Mouse (Mus musculus): Measurements from ENCODE around the gene Suclg2.

Suclg2 gene

DNA sequence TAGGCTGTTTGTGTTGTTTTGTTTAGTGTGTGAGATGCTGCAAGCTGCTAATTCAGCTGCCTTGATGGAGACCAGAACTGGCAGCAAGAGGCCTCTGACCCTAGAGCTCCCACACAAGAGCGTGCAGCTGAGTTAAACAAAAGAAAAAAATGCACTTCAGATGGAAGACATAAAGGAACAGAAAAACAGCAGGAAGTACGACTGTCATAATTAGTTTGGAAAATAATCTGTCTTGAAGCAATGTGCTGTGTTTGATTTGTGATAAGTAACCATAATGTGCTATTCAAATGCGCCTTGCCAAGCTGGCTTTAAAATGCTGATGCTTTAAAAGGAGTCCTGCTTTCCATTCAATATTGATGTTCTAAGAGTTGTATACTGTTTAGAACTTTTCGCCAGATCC, 144.2 kb downstream of the Suclg2 start:
- DNase-seq (ENCODE audit: inconsistent age in 2 of 2, low spot score in 1 of 2) = no peak

DNA sequence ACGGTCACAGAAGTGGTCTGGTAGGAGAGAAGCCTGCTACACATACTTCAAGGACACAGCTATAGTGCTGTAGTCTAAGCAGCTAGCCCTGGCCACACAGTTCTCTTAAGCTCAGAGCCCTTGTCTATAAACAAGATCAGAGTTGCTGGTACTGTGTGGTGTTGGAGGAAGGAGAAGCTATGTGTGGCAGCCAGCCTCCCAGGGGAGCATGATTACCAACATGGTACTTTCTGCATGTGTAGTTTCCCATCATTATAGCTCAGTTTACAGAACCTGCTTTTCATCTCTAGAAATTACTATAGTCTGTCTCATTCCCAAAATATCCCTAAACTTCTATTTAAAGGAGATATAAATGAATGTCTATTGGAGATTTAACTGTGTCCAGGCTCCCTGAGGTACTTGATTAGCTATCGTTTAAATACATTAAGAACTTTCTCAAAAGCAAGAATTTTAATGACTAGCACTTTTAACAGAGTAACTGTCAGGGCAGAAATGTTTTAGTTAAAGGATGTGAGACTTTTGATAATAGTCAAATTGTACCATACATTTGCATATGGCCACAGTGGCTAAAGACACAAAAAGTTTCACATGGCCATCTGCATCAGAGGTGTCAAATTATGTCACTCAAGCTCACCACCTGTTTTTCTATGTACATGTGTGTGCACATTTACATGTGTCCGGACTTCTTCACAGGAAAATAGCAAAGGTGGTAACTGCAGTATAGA, 145.4 kb downstream of the Suclg2 start:
- no peak for DNase-seq (ENCODE audit: inconsistent age in 2 of 2, low spot score in 1 of 2)

DNA sequence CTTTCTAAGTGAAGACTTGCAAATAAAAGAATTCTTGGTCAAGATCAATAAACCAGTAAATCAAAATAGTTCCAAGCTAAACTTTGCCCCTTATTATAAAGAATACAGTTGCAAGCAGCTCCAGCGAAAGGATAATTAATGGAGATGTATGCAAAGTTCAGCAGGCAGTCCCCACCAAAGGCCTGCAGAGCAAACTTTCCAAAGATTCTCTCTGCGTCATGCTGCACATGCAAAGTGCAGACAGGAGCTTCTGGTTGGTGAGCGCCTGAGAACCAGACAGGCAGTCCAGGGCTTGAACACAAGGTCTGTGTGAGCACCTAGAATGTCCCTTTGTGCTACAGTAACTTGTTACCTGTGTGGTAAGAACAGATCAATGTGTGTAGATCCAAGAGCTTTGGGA, 147.0 kb downstream of the Suclg2 start:
- no peak for DNase-seq (ENCODE audit: inconsistent age in 2 of 2, low spot score in 1 of 2)

DNA sequence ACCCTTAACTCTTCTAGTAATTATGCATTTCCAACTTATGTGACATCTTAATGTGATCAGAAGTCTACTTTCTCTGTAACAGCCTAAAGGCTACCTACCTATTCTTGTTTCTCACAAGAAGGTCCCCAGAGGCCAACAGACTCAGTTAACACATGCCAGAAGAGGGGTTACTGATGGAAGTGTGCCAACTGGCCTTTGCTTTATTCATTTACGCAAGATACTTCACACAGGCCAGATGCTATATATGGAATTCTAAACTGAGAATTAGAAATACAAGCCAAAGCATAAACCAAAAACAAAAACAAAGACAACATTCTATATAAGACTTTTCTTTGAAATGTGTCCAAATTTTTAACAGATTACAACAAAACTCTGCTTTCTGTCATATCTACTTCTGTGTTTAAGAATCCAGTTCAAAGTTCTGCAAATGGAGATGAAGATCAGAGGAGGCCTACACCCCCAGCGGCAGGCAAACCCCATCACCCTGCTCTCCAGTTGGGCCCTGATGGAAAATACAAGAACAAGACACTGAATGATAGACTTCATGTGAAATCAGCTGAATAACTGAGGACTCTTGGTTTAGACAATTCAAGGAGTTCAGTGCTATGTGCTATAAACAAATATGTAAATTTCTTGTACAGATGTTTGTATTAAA, 155.1 kb downstream of the Suclg2 start:
- no peak for DNase-seq (ENCODE audit: inconsistent age in 2 of 2, low spot score in 1 of 2)

DNA sequence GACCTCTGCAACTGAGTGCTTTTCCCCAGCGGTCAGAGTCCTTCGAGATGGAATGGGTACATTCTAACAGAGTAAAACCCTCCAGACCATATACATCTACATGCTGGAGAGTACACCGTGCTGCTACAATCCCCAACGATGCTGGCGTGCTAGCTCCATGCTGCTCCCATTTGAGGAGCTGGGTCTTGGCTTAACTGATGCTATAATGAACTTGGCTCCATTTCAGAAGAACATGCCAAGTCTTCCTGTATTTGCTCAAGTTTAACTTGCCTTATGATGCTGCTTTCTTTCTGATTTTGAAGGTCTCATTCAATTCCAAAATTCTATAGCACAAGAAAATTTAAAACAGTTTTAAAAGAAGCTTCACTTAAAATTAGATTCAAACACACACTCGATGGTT, 162.3 kb downstream of the Suclg2 start:
- DNase-seq (ENCODE audit: inconsistent age in 2 of 2, low spot score in 1 of 2) = no peak

DNA sequence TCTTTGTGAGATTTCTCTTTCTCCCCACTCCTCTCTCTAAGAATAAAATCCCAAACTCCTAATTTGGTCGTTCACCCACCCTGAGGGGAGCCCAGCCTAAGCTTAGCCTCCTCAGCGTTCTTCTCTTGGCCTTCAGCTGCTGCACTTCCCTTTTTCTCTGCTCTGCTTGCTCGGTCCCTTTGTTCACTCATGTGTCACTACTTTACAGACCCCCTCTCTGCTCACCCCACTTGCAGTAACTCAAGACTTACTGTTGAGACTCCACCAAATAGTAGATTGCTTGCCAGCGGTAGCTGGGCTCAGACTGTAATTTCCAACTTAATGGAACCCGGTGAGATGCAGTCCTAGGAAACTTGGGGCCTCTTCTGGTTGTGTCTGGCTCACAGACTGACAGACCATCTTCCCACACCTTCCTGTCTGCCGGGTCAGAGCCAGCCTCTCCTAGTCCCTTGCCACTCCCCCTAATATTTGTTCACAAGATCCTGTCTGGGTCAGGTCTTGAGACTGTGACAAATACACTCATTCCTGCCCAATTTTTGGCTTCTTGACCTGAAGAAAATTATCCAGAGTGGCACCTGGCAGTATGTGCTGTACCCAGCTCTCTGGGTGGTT, 166.2 kb downstream of the Suclg2 start:
- no peak for DNase-seq (ENCODE audit: inconsistent age in 2 of 2, low spot score in 1 of 2)

DNA sequence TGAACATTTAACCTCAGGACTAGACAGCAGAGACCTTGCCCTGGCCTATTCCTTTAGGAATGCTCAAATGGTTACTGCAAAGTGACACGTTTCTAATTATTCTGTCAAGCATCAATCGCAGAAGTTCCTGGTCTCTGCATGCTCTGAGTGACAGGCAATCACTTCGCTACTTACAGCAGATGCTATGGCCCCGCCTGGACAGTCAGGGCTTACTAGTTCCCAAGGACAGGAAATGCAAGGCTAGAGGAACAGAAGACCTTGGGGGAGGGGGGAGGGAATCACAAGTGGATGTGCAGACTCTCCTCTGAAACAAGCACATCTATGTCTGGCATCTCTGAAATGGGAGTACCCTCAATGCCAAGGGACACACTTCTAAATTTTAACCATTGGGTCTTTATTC, 167.6 kb downstream of the Suclg2 start:
- peak; percentile 19 to 56 for DNase-seq (ENCODE audit: inconsistent age in 2 of 2, low spot score in 1 of 2)

DNA sequence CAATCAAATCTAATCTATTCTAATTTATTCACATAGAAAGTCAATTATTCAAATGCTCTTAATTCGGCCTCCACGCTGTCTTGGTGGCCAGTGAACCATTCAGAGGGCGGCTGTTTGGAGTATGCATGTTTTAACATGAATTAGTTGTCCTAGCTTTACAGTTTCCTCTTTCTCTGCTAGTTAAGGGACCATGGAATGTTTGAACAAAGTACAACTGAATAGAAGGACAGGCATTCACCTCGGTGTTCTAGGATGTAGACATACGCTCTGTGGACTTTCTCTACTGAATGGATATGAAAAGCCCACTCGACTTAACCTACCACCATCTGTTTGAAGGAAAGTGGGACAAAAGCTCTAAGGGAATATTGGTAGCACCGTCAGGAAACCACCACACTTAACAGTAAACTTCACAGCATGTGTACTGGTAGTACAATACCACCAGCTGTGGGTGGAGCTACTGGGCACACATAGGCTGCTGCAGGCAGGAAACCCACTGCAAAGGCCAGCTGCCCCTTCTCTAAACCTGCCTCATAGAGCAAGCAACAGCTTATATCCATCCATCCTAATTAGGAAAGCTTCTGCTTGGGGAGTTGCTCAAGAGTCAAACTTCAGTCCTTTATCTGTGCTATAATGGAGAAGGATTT, 172.3 kb downstream of the Suclg2 start:
- DNase-seq (ENCODE audit: inconsistent age in 2 of 2, low spot score in 1 of 2) = no peak

DNA sequence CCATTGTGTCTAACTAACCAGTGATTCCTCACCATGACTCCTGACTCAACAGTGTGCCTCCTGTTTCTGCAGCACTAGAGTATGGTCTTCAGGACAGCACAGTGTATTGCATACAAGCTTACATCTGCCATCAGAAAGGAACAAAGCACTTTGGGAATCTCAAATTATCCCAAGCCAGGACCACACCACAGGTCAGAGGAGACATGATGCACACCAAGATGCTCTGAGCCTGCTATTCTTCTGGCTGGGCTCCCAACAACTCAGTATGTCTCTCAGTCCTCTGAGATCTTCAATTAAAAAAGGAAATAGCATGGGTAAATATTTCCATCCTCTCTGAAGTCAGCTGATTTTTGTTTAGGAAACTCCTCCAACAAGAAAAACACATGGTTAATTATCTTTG, 172.9 kb downstream of the Suclg2 start:
- no peak for DNase-seq (ENCODE audit: inconsistent age in 2 of 2, low spot score in 1 of 2)

DNA sequence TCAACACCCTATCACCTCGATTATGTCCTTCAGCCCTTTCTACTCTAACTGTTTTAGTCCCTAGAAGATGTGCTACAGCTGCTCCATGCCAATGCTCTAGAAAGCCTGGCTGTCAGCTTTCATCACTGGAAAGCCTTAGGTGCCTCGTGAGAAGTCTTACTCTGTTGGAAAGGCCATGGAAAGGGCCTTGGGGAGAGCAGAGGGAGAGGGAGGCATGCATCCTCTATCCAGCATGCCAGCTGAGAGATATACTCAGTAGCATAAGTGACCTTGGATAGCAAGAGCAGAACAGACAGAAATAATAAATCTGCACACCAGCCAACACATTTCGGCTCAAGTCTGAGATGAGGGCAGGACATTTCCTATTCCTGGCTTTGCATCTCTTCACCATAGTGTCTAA, 173.3 kb downstream of the Suclg2 start:
- peak; percentile 57 to 64 for DNase-seq (ENCODE audit: inconsistent age in 2 of 2, low spot score in 1 of 2)

DNA sequence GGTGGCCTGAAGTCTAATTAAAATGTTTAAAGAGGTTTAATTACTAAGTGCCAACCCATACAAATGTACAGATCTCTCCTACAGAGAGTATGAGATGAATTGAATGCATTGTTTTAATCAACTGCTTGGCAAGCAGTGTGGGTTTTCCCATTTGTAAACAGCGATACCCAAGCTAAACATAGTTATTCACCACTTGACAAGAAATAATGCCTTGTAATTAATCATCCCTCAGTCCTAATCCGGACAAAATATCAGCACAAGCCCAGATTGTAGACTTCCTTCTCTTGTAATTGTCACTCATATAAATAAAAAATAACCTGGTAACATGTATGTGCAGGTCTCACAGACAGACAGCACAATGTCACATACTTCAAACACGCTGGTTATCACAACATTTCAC, 183.4 kb downstream of the Suclg2 start:
- DNase-seq (ENCODE audit: inconsistent age in 2 of 2, low spot score in 1 of 2) = no peak

DNA sequence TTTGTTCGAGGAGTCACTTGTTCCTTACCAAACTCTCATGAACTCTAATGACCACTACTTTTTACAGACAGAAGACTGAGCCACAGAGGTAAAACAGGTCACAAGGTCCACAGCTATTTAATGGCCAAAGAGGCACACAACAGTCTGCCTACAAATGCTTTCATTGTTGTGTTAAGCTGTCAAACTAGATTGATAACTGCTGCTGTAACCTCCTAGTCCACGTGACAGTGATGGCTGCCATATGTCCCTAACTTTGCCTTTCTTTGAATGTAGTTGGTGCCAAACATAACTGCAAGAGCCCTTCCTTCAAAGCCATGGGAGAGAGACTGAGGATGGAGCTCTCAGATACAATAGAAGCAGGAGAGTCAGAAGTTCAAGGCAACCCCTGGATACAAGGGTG, 198.8 kb downstream of the Suclg2 start:
- no peak for DNase-seq (ENCODE audit: inconsistent age in 2 of 2, low spot score in 1 of 2)

DNA sequence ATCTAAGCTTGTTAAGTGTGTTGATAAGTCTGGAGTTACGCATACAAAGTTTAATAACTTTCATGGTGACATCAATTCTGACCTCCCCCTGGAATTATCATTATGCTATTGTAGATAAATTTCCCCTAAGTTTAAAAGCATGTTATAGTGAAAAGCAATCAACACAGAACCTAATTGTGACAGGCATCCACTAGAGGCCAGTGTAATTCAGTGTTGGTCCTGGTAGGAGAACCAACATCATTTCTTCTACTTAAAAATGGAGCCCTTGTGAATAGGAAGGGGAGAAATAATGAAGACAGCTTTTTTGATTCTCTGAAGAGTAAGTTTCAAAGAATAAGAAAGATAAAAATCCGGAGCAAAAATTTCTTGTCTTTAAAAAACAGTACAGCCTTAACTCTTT, 200.2 kb downstream of the Suclg2 start:
- no peak for DNase-seq (ENCODE audit: inconsistent age in 2 of 2, low spot score in 1 of 2)

DNA sequence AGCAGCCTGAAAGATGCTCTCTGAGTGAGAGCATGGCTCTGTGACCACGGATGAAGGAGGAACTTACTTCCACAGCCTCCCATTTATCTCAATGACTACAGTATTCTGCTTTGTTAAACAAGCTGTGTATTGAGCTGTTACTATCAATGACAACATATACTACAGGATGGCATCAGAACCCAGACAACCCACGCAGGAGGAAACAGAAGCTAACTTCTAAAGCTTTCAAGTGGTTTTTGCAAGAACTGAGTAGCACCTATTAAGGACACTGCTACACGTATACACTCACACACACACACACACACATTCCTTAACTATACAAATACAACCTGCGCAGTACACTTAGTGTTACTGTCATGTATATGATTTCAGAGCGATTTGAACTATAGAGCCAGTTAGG, 202.9 kb downstream of the Suclg2 start:
- no peak for DNase-seq (ENCODE audit: inconsistent age in 2 of 2, low spot score in 1 of 2)

DNA sequence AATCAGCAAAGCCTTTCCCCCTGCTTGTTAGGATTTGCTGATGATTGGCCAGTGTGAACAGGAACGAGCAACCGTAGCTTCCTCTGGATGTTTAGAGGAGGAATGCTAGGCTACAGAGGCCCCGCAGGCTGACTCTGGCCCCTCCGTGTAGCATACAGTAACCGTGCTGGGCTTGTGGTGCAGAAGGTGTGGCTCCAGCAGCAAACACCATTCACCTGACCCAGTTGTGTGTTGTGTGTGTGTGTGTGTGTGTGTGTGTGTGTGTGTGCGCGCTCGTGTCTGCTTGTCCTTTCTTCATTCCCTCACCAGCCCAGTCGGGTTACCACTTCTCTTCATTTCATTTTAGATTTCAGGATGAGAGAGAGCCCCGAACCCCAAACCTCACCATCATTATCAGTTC, 203.9 kb downstream of the Suclg2 start:
- no peak for DNase-seq (ENCODE audit: inconsistent age in 2 of 2, low spot score in 1 of 2)

DNA sequence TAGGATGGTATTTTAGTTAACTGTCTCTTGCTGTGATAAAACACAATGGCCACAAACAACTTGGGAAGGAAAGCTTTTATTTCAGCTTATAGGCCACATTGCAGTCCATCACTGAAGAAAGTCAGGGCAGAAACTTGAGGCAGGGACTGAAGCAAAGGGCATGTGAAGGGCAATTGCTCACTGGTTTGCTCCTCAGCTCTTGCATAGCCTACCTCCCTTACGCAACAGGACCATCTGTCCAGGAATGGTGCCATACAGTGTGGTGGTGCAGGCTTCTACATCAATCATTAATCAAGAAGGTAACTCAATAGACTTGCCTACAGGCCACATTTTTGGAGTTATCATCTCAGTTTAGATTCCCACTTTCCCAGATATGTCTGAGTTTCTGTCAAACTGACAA, 206.9 kb downstream of the Suclg2 start:
- no peak for DNase-seq (ENCODE audit: inconsistent age in 2 of 2, low spot score in 1 of 2)

DNA sequence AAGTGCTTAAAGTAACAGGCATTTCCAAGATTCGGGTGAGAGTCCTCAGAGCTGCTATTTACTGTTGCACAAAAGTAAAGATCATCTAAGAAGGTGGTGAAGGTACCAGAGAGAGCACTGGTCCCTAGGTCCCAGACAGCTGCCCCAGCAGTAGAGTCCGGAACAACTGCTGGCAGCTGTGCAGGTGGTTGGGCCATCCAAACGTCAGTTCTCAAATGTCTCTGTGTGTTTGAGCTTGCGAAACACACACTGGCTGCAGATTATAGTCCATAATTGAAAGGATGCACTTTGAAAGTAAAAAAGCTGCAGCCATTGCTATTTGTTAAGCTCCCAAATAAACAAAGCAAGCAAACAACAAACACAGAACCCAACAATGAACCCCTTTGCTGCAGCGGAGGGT, 217.8 kb downstream of the Suclg2 start:
- DNase-seq (ENCODE audit: inconsistent age in 2 of 2, low spot score in 1 of 2) = no peak

DNA sequence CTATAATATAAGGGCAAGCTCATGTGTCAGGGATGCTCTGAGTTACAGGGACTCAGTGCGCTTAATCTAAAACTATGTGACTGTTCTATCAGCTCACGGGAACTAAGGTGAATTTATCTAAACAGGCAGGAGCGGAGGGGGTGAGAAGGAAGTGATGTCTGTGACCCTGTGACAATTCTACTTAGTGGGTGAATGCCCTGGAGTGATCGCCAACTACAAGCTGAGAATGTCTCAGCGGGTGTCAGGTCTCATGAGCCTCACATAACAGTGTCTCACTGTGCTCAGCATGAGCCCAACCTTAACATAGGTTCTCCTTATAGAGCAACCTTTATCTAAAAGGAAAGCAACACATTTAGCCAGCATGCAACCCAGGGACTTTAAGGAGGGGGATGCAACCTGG, 219.0 kb downstream of the Suclg2 start:
- DNase-seq (ENCODE audit: inconsistent age in 2 of 2, low spot score in 1 of 2) = no peak

DNA sequence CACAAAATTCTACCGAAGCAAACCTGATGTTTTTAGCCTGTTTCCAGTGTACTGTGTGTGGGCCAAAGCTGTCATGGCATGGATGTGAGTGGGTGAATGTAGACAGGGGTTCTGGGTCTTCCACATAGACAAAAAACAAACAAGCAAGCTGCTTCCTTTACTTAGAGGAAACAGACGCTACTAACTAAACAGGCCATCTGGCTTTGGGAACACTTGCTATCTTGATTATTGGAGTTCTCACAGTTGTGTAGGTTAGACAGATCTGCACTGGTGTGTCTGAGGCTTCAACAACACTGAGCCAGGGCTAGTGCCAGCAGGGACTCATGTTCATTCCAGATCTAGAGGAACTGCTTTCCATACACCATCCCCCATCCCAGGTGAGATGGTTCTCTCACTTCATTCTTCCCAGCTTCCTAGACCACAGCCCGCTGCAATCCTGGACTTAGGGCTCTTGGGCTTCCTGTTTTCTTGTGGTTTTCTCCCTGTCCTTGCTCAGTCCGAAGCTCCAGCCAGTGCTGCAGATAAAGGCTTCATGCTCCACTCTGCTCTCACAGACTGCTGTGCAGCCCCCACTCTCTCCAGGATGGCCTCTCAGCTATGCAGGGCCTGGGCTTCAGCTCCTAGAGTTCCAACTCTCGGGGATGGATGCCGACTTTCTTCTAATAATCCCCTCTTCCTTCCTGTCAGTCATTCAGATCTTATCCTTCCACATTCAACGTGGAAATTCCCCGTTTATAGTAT, 226.2 kb downstream of the Suclg2 start:
- no peak for DNase-seq (ENCODE audit: inconsistent age in 2 of 2, low spot score in 1 of 2)

DNA sequence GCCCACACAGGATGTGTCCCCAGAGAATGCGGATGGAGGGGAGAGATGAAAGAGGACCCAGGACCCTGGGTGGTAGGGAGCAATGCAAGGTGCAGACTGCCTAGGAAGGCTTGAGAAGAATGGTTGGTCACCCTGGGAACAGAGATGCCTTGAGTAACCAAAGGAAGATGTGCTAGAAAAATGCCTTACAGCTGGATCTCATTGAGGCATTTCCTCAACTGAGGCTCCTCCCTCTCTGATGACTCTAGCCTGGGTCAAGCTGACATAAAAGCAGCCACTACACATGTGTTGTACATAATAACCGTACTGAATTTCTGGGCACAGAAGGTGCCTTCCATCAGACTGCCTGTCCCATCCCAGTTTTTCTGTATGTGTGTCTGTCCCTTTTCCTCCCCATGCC, 227.6 kb downstream of the Suclg2 start:
- DNase-seq (ENCODE audit: inconsistent age in 2 of 2, low spot score in 1 of 2) = no peak

DNA sequence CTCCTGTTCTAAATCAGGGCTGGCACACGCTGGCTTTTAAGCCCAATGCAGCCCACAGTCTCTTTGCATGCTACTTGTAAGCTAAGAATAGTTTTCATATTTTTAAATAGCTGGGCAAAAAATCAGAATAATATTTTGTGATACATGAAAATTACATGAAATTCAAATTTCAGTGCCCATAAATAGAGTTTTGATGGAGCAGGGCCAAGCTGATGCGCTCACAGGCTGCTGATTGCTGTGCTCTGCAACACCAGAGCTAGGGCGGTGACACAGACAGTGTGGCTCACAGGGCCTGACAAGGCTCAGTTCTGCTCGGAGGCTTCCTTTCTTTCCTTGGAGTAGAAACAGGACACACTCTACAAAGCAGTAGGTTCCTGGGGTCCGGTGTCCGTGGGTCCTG, 232.8 kb downstream of the Suclg2 start:
- DNase-seq (ENCODE audit: inconsistent age in 2 of 2, low spot score in 1 of 2) = no peak
